Mouse (Mus musculus): ENCODE measurements around the gene Znrf2.

GRCm38 (mm10) chr6:54849179-54850156 is 32.8 kb downstream of the Znrf2 start:
- no peak for TF ChIP-seq SIN3A (IDR thresholded peaks at IDR 0.05; ENCODE audit: low read length)
- no peak for TF ChIP-seq JUND (conservative IDR thresholded peaks at IDR 0.05; ENCODE audit: low read depth, low read length)
- no peak for TF ChIP-seq CTCF (conservative IDR thresholded peaks at IDR 0.05 in 1 of 2, IDR thresholded peaks at IDR 0.05 in 1 of 2; ENCODE audit: low read depth in 2 of 2, low read length in 2 of 2)
- no peak for TF ChIP-seq POLR2A (IDR thresholded peaks at IDR 0.05; ENCODE audit: low read depth, low read length)

All from CH12.LX (cell line).